Mouse (Mus musculus) C2C12 (cell line): ENCODE measurements around the gene Slc25a38.

ENCODE experiments used
- CTCF ChIP-seq: IDR thresholded peaks from one replicate; pipeline ENCODE4 v1.5.1; 2011; ENCODE audit not compliant: control insufficient read depth, insufficient read depth, insufficient read length
- MAX ChIP-seq: IDR thresholded peaks from one replicate; pipeline ENCODE4 v1.6.1; 2011; ENCODE audit warnings: mild to moderate bottlenecking, control low read depth
- MYOG ChIP-seq: IDR thresholded peaks from one replicate; pipeline ENCODE4 v1.6.1; 2011; ENCODE audit not compliant: control insufficient read depth, insufficient read length; ENCODE audit errors: extremely low read depth
- USF1 ChIP-seq: IDR thresholded peaks from one replicate; pipeline ENCODE4 v1.6.1; 2011; ENCODE audit warnings: low read depth, mild to moderate bottlenecking, control low read depth, moderate library complexity

GRCm38 (mm10) chr9:120068047-120068446 is 42.1 kb upstream of the Slc25a38 start:
- TF ChIP-seq MYOG (no peak), CTCF (no peak), USF1 (no peak), MAX (no peak)
